Mouse (Mus musculus) liver, adult 10 weeks (tissue): ENCODE measurements around the gene Sema4c. TPM values are rescaled to one million over a fixed set of nuclear protein-coding genes. Genes with fewer than 3 reads are reported as not detected.

Experiments
- polyA plus RNA-seq: library from polyadenylated mRNA; stranded (reverse); fragments of 350-450 nt; fragmentation: Illumina TruSeq; extraction: RNeasy Lipid Tissue Mini Kit (QIAGEN cat#74804); gene quantifications from one replicate; pipeline ENCODE4 v1.2.3, GENCODE M21; 2014; ENCODE audit warnings: low read depth, low replicate concordance

The Sema4c gene
- polyA plus RNA-seq = 0.42 TPM

DNA sequence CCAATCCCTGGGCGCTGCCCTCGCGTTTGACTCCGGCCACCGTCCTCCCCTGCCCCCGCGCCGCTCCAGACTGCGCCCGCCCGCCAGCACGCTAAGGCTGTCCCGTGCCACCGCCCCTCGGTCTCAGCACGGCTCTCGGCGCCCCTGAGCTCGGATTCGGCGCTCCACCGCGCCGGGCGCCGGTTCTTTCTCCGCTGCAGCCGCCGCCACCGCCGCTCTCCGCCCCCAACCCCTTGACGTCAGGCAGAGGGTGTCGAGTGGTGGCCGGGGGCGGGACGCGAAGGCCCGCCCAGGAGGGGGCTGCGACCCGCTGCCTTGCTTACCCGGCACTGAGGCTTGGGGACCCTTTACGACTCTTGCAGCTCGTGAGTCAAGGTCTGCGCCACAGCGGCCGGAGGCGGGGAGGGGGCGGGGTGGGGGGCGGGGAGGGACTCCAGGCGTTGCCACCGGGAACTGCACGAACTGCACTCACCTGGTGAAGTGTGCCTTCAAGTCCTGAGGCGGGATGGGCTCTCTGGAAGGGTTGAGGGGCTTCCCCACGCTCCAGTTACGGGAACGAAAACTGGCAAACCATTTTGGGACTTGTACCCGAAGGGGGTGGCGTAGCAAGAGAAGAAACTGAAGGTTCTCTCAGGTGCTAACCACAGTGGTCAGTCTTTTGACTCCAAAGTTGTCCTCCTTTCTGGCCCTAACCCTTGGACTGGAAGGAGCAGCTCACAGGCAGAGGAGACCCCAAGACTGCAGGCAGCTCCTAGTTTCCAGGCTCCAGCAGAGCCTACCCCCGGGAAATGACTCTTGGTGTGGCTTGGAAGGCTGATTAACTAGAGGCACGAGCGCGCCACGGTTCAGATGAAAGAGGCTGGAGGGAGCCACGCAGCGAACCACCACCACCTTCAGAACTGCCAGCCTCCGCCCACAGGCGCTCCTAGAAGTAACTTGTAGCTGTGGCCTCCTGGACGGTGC is at the start of gene Sema4c:
Gene Sema4c, minus strand, starts transcription at position 319 of the 963 bp plus-strand sequence.

DNA sequence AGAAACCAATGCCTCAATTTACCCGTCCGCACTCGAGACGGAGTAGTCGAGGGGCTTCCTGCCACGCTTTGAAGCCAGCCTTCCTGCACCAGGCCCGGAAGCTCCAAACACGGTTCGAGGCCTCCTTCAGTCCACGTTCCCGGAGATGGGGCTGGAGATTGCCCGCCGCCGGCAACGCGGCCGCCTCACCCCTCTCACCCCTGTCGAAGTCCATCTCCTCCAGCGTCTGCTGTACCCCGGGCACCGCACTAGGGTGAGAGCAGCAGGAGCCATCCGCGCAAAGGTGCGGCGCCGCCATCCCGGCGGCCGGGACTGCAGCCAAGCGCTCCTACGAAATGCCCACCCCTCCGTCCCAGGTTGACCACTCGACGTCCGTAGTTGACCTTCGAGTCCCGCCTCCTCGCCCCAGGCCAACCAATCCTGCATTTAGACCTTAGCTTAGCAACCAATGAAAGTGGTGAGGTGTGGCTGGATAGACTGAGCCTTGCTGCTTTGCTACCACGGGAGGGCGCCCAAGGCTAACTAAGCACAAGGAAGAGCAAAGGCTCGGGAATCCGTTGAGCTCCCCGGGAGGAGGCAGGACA is 11.2 kb downstream of the Sema4c start, which contains the start of gene Ankrd39:
Gene Ankrd39, minus strand, starts transcription at position 558 of the 584 bp plus-strand sequence.

DNA sequence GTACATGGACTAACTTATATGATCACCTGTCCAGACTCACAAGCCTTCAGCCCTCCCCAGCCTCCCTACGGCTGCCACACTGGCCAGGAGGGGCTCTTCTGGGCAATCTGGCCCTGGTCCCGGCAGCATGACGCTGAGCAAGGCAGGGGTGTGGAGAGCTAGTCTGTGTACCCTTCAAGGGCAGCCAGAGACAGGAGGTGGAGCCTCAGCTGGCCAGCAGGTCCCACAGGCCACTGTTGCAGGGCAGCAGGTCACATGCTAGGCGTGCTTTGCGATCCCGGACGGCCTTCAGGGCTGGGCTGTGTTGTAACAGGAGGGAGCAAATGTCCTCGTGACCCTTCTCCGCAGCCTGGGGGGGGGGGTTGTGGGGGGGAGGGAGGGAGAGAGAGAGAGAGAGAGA is 19.0 kb downstream of the Sema4c start, which contains the start of gene Gm42417:
Gene Gm42417, minus strand, starts transcription at position 244 of the 400 bp plus-strand sequence.

DNA sequence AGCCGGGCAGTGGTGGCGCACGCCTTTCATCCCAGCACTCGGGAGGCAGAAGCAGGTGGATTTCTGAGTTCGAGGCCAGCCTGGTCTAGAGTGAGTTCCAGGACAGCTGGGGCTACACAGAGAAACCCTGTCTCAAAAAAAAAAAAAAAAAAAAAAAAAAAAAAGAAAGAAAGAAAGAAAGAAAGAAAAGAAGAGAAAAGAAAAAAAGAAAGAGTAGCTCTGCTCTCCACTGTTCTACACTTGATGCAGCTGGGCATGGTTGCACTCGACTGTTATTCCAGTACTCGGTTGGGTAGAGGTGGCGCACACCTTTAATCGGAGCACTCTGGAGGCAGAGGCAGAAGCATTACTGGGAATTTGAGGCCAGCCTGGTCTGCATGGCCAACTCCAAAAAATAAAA is 21.4 kb downstream of the Sema4c start, which contains the start of gene Ankrd23:
Gene Ankrd23, minus strand, starts transcription at position 101 of the 400 bp plus-strand sequence.

DNA sequence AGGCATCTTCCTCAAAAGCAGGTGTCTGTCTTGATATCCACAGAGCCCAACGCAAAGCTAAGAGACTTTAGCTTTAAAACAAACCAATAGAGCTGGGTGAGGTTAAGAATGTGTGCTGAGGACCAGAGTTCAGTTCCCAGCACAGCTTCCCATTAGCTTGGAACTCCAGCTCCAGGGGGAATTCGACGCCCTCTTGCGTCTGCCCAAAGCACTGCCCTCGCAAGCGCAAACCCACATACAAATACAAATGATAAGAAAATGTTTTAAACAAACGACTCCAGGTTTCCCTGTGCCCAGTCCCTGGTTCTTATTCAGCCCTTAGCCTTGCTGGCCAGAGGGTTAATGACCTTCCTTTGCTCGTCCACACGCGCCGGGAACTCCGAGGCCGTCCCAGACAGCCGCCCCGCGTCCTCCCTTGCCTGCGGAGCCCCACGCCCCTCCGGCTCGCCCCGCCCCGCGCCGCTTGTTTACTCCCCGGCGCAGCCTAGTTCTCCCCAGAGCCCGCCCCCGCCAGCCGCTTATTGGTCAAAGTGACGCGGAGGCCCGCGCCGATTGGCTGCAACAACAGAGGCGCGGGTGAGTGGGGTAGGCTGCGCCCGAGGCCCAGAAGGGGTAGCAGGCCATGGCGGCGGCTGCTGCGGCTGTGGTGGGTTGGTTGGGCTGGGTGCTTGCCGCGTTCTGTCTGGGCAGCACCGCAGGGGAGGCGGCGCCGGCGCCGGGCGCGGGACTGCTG is 46.7 kb downstream of the Sema4c start, which contains the start of gene Cnnm3:
Gene Cnnm3, plus strand, starts transcription at position 579 of the 733 bp plus-strand sequence.

Other genes starting within 250 kb of the Sema4c start
- gene Kansl3, start 189.2 kb downstream of the Sema4c start, polyA plus RNA-seq = 8.1 TPM
- not detected for gene Fer1l5, start 186.1 kb downstream of the Sema4c start, polyA plus RNA-seq
- gene Lman2l, start 113.1 kb downstream of the Sema4c start, polyA plus RNA-seq = 4.8 TPM
- gene Cnnm4, start 86.7 kb downstream of the Sema4c start, polyA plus RNA-seq = 1.1 TPM
- 4.3 TPM for gene Cnnm3, start 46.5 kb downstream of the Sema4c start, polyA plus RNA-seq
- not detected for gene Ankrd23, start 21.5 kb downstream of the Sema4c start, polyA plus RNA-seq
- 0.34 TPM for gene Gm42417, start 18.9 kb downstream of the Sema4c start, polyA plus RNA-seq
- gene Ankrd39, start 10.9 kb downstream of the Sema4c start, polyA plus RNA-seq = 1.3 TPM
- not detected for gene Fam178b, start 124.8 kb upstream of the Sema4c start, polyA plus RNA-seq
- gene Cox5b, start 133.1 kb upstream of the Sema4c start, polyA plus RNA-seq = 188 TPM
- not detected for gene 4933424G06Rik, start 151.8 kb upstream of the Sema4c start, polyA plus RNA-seq
- gene Actr1b, start 156.1 kb upstream of the Sema4c start, polyA plus RNA-seq = 11.0 TPM
- 1.1 TPM for gene Zap70, start 203.4 kb upstream of the Sema4c start, polyA plus RNA-seq